Mouse (Mus musculus) E14TG2a.4 (cell line): ENCODE data around the gene Cyp1a1.

ENCODE experiments used
- CTCF ChIP-seq: conservative IDR thresholded peaks from 2 replicates; pipeline ENCODE4 v1.5.1; 2014; ENCODE audit warnings: low read length
- POU5F1 ChIP-seq: IDR thresholded peaks from 2 replicates; pipeline ENCODE4 v1.6.1; 2014; ENCODE audit warnings: low read length, borderline replicate concordance

DNA sequence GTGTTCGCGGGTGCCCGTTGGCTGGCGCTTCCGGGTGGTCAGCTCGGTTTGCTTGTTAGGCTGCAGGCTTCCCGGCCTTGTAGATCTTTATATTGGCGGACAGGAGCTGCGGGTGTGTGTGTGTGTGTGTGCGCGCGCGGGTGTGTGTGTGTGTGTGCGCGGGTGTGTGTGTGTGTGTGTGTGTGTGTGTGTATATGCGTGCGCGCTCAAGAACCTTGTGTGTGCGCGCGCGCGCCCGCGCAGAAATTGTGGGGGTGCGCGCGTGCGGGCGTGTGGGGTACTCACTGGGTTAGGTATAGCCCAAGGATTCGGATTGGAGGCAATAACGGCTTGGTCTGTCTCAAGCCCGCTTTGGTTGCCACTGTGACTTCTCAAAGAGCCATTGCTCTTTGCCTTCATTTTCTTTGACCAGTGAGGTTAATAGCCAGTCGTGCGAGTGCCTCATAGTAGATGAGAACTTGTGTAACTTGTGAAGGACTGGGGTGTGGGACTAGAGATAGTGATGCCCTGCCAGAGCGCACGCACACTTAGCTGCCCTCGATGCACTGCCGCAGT, 21.1 kb downstream of the Cyp1a1 start:
- TF ChIP-seq CTCF: no peak
- TF ChIP-seq POU5F1: no peak
